Mouse (Mus musculus): ENCODE measurements around the gene Pde6d. TPM values are rescaled to one million over a fixed set of nuclear protein-coding genes. Genes with fewer than 3 reads are reported as not detected.

Gene Pde6d
- polyA plus RNA-seq (2015; fragmentation: Nextera tagmentation; extraction: Ambion mirVana), result 61.5 and 64.7 TPM in 2 replicates

DNA sequence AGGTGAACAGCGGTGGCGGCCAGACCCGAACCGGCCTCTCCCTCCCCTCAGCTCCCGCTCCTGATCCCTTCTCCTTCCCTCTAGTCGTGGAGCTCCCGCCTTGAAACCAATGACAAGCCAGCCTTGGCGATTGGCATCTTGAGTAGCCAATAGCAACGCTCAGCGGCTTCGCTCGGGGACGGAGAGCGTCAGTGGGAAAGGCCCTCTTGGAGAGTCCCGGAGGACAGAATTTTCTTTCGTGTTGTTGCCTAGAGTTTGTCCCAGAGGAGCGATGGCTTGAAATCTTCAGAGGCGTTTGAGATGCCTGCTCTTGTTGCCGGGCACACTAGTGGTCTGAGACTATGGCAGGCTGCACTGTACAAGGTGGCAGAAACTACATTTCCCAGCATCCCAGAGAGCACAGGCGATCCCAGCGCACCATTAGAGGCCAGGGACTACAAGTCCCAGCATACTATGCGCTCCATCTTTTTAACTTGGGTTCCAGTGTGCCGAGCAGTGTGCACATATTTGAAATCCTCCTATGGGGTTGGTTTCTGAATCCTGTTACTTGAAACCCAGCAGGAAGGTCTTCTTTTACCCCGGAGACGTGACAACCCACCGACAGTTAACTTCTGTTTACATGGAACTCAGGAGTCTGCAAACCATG lies at the start of gene Pde6d, which contains the start of gene Cops7b:
TSS of gene Pde6d (minus strand) at position 179 of the 646 bp plus-strand sequence.
TSS of gene Cops7b (plus strand) at position 454 of the 646 bp plus-strand sequence.
- peak within 1 kb of the TSS; percentile 79 for H3K4me2 ChIP-seq
- no peaks in the 10 kb centered on the region for H3K27me3 ChIP-seq
- peaks cover 19% of the 10 kb centered on the region for H3K4me1 ChIP-seq
- H3K9me3 ChIP-seq (replicated peaks), result no peaks in the 10 kb centered on the region
- no peaks in the 10 kb centered on the region for H3K36me3 ChIP-seq
- H3K27ac ChIP-seq, result peak within 1 kb of the TSS; percentile 76
- peak; percentile 97 for ATAC-seq (replicated peaks; ENCODE audit: low FRiP score)
- H3K4me3 ChIP-seq (replicated peaks), result peak within 1 kb of the TSS; percentile 98
- peak within 1 kb of the TSS; percentile 92 for H3K9ac ChIP-seq
- under 1% methylated on average over 26 of the region's 26 CpGs for WGBS

- Histone ChIP-seq H3K4me2 (no peak overlapping the region), H3K36me3 (no peaks in the 10 kb centered on the region), H3K27me3 (no peaks in the 10 kb centered on the region), H3K9me3 (replicated peaks) (no peaks in the 10 kb centered on the region), H3K9ac (no peak overlapping the region), H3K4me1 (peaks cover 24% of the 10 kb centered on the region), H3K27ac (no peak overlapping the region), H3K4me3 (replicated peaks) (no peak overlapping the region)
- ATAC-seq (replicated peaks; ENCODE audit: low FRiP score), result no peak
- 80% methylated on average over 4 of the region's 4 CpGs for WGBS
Observed at GRCm38 (mm10) chr1:86630527-86630926, 48.1 kb upstream of the Pde6d start.

- WGBS, result 54% methylated on average over 4 of the region's 4 CpGs
- Histone ChIP-seq H3K9ac (no peak overlapping the region), H3K27ac (no peak overlapping the region), H3K4me3 (replicated peaks) (no peak overlapping the region), H3K36me3 (no peaks in the 10 kb centered on the region), H3K27me3 (no peaks in the 10 kb centered on the region), H3K4me1 (peaks cover 24% of the 10 kb centered on the region), H3K4me2 (no peak overlapping the region), H3K9me3 (replicated peaks) (no peaks in the 10 kb centered on the region)
- no peak for ATAC-seq (replicated peaks; ENCODE audit: low FRiP score)
Observed at GRCm38 (mm10) chr1:86629936-86630335, 47.5 kb upstream of the Pde6d start.

GRCm38 (mm10) chr1:86628270-86628669 lies 45.8 kb upstream of the Pde6d start:
- ATAC-seq (replicated peaks; ENCODE audit: low FRiP score), result no peak
- WGBS, result 44% methylated on average over 3 of the region's 3 CpGs
- Histone ChIP-seq H3K36me3 (no peaks in the 10 kb centered on the region), H3K27me3 (no peaks in the 10 kb centered on the region), H3K27ac (no peak overlapping the region), H3K9ac (no peak overlapping the region), H3K9me3 (replicated peaks) (no peaks in the 10 kb centered on the region), H3K4me1 (peaks cover 19% of the 10 kb centered on the region), H3K4me2 (no peak overlapping the region), H3K4me3 (replicated peaks) (no peak overlapping the region)

GRCm38 (mm10) chr1:86623001-86624000 lies 40.9 kb upstream of the Pde6d start:
- 18% methylated on average over 16 of the region's 16 CpGs for WGBS
- ATAC-seq (replicated peaks; ENCODE audit: low FRiP score), result no peak
- peak overlapping the region; percentile 19 for H3K4me2 ChIP-seq

DNA sequence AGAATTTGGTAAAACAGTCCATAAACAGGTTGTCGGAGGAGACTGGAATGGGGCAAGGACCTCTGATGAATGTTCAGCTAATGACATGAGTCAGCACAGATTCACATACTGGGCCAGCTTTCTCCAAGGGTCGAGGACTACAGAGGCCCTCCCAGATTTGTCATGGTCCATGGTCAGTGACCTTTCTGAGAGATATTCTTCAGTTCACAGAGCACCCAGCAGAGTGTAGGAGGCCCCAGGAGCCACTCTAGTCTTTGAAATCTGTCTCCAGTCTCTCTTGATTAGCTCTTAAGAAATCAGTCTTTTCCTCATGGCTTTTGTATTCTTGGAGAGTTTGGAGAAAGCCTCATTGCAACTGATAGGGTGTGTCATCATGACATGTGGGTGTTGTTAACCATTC lies 39.9 kb upstream of the Pde6d start:
- peaks cover 11% of the 10 kb centered on the region for H3K4me1 ChIP-seq
- no peak for ATAC-seq (replicated peaks; ENCODE audit: low FRiP score)
- no peaks in the 10 kb centered on the region for H3K36me3 ChIP-seq
- H3K9me3 ChIP-seq (replicated peaks), result no peaks in the 10 kb centered on the region
- H3K27me3 ChIP-seq, result no peaks in the 10 kb centered on the region
- H3K27ac ChIP-seq, result no peak overlapping the region
- H3K4me3 ChIP-seq (replicated peaks), result no peak overlapping the region
- WGBS, result 52% methylated on average over 2 of the region's 2 CpGs
- no peak overlapping the region for H3K9ac ChIP-seq
- no peak overlapping the region for H3K4me2 ChIP-seq

More at GRCm38 (mm10) chr1:86623001-86624000, 40.9 kb upstream of the Pde6d start:
- Histone ChIP-seq H3K36me3 (no peaks in the 10 kb centered on the region), H3K27me3 (no peaks in the 10 kb centered on the region), H3K4me3 (replicated peaks) (no peak overlapping the region), H3K4me1 (peaks cover 11% of the 10 kb centered on the region), H3K27ac (no peak overlapping the region), H3K9me3 (replicated peaks) (no peaks in the 10 kb centered on the region), H3K9ac (no peak overlapping the region)

- Histone ChIP-seq H3K9me3 (replicated peaks) (no peaks in the 10 kb centered on the region), H3K36me3 (no peaks in the 10 kb centered on the region)
Observed at GRCm38 (mm10) chr1:86618454-86619125, 36.2 kb upstream of the Pde6d start.

GRCm38 (mm10) chr1:86614269-86614668 lies 31.8 kb upstream of the Pde6d start:
- no peaks in the 10 kb centered on the region for H3K4me1 ChIP-seq
- no peak overlapping the region for H3K4me2 ChIP-seq
- ATAC-seq (replicated peaks; ENCODE audit: low FRiP score), result no peak
- no peak overlapping the region for H3K27ac ChIP-seq
- peaks cover 5% of the 10 kb centered on the region for H3K36me3 ChIP-seq
- no peak overlapping the region for H3K4me3 ChIP-seq (replicated peaks)
- H3K27me3 ChIP-seq, result no peaks in the 10 kb centered on the region
- no peaks in the 10 kb centered on the region for H3K9me3 ChIP-seq (replicated peaks)
- no peak overlapping the region for H3K9ac ChIP-seq

More at GRCm38 (mm10) chr1:86618454-86619125, 36.2 kb upstream of the Pde6d start:
- Histone ChIP-seq H3K4me3 (replicated peaks) (no peak overlapping the region), H3K9ac (no peak overlapping the region), H3K27me3 (no peaks in the 10 kb centered on the region), H3K4me1 (peaks cover 11% of the 10 kb centered on the region), H3K4me2 (no peak overlapping the region), H3K27ac (no peak overlapping the region)
- WGBS, result 61% methylated on average over 10 of the region's 10 CpGs
- no peak for ATAC-seq (replicated peaks; ENCODE audit: low FRiP score)

DNA sequence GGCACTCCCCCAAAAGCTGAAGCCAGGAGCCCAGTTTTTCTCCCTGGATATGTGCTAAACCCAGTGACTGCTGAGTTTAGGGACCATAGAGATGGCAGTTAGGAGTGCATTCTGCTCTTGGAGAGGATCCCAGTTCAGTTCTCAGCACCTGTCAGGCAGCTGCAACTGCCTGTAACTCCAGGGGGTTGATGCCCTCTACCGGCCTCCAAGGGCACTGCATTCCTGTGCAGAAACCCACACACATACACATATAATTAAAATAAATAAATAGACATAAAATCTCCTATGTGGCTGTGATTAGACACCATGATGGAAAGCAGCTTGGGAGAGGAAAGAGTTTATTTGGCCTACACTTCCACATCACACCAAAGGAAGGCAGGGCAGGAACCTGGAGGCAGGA lies 29.7 kb upstream of the Pde6d start:
- H3K4me3 ChIP-seq (replicated peaks), result no peak overlapping the region
- no peak overlapping the region for H3K4me2 ChIP-seq
- no peak overlapping the region for H3K9ac ChIP-seq
- no peak overlapping the region for H3K27ac ChIP-seq
- H3K9me3 ChIP-seq (replicated peaks), result no peaks in the 10 kb centered on the region
- WGBS, result 65% methylated on average over 1 of the region's 1 CpGs
- peaks cover 22% of the 10 kb centered on the region for H3K36me3 ChIP-seq
- H3K4me1 ChIP-seq, result no peaks in the 10 kb centered on the region
- ATAC-seq (replicated peaks; ENCODE audit: low FRiP score), result no peak
- no peaks in the 10 kb centered on the region for H3K27me3 ChIP-seq

- no peak overlapping the region for H3K4me2 ChIP-seq
- H3K9ac ChIP-seq, result no peak overlapping the region
- H3K27me3 ChIP-seq, result no peaks in the 10 kb centered on the region
- no peaks in the 10 kb centered on the region for H3K4me1 ChIP-seq
- peaks cover 33% of the 10 kb centered on the region for H3K36me3 ChIP-seq
- WGBS, result 93% methylated on average over 1 of the region's 1 CpGs
- no peak overlapping the region for H3K4me3 ChIP-seq (replicated peaks)
- no peaks in the 10 kb centered on the region for H3K9me3 ChIP-seq (replicated peaks)
- ATAC-seq (replicated peaks; ENCODE audit: low FRiP score), result no peak
- no peak overlapping the region for H3K27ac ChIP-seq
Observed at GRCm38 (mm10) chr1:86610954-86611353, 28.5 kb upstream of the Pde6d start.

GRCm38 (mm10) chr1:86600117-86600516 lies 17.7 kb upstream of the Pde6d start:
- Histone ChIP-seq H3K4me2 (no peak overlapping the region), H3K4me3 (replicated peaks) (no peak overlapping the region), H3K4me1 (no peaks in the 10 kb centered on the region), H3K36me3 (peaks cover 90% of the 10 kb centered on the region), H3K27me3 (no peaks in the 10 kb centered on the region), H3K27ac (no peak overlapping the region), H3K9ac (no peak overlapping the region), H3K9me3 (replicated peaks) (no peaks in the 10 kb centered on the region)
- ATAC-seq (replicated peaks; ENCODE audit: low FRiP score), result no peak
- WGBS, result 83% methylated on average over 2 of the region's 2 CpGs

DNA sequence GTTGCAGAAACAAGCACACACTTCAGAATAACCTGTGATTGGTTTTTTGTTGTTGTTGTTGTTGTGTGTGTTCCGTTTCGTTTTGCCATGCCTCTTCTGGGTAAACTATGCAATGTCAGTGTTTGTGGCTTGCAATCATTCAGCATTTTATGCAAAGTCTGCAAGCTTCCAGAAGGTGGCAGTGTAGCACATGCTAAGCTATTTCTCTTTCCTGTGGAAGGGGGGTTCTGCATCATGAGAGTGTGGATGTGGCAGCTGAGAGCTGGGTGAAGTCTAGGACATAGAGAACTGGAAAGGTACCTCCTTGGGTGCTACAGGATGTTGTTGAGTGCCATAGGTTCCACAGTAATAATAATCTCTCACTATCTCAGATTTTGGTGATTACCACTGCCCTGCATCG lies 16.1 kb upstream of the Pde6d start:
- Histone ChIP-seq H3K27me3 (no peaks in the 10 kb centered on the region), H3K4me2 (no peak overlapping the region)

More for the DNA sequence above, 16.1 kb upstream of the Pde6d start:
- ATAC-seq (replicated peaks; ENCODE audit: low FRiP score), result no peak
- H3K9me3 ChIP-seq (replicated peaks), result no peaks in the 10 kb centered on the region
- H3K36me3 ChIP-seq, result peaks cover 91% of the 10 kb centered on the region
- no peaks in the 10 kb centered on the region for H3K4me1 ChIP-seq
- 68% methylated on average over 3 of the region's 3 CpGs for WGBS
- H3K27ac ChIP-seq, result no peak overlapping the region
- no peak overlapping the region for H3K9ac ChIP-seq
- no peak overlapping the region for H3K4me3 ChIP-seq (replicated peaks)
